Mouse (Mus musculus): ENCODE data around the gene Inhbc. TPM values are rescaled to one million over a fixed set of nuclear protein-coding genes. Genes with fewer than 3 reads are reported as not detected.

Gene Inhbc
- polyA plus RNA-seq, 1 experiment from 2014 or later = not detected

DNA sequence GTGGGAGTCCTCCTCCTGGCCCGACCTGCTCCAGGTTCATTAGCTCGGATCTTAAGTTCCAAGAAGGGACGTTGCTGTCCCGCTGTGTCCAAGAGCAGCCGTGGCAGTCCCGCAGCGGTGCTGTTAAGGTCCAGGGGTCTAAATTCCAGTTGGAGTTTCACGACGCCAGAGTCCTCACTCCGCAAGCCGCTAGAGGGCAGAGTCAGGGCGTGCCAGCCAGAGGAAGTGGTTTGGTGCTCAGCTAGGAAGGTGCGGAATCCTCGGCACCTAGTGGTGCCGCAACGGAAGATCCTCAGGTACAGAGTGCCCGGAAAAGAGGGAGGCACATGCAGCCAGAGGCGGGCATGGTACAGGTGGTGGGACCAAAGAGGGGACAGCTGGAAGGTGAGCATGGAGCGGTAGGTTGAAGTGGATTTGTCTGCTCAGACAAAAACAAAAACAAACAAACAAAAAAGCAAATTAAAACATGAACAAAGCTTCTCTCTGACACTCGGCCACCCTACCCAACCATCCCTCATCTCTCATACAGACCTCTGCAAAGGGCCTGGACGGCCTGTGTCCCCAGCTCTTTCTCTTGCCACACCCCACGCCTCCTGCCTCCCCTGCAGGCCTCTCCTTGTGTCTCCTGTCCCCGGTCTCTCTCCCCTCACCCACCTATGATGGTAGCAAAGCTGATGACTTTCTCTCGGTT lies 19.5 kb downstream of the Inhbc start:
- Histone ChIP-seq H3K4me1 (replicated peaks) (peaks cover 8% of the 10 kb centered on the region; the same call in 1 of the 2 replicates), H3K4me3 (no peak overlapping the region), H3K4me2 (peak overlapping the region; percentile 50), H3K27ac (replicated peaks) (no peak overlapping the region), H3K36me3 (no peaks in the 10 kb centered on the region), H3K9me3 (no peaks in the 10 kb centered on the region), H3K27me3 (0 out of 2 replicates have a peak, but pooled peaks cover 3% of the 10 kb centered on the region), H3K9ac (no peak overlapping the region)
- ATAC-seq (ENCODE audit: low FRiP score, low read depth) = peak; percentile 72
- 15% methylated on average over 24 of the region's 24 CpGs for WGBS

DNA sequence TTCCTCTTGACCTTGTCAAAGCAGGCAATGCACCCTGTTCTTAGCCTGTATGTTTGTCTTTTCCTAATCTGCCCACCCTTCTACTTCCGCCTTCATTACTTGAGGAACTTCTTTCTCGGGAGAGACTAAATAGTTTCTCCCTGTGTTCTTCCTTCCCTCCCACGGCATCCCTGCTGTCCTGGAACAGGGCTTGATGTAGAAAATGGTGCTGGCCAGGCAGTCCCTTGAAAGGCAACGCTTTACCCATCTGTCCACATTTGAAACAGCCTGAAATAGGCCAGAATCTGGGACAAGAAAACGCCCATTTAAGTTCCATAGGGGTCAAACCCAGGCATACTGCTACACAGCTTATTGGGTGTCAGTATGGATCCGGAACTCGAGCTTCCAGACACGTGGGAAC lies 20.4 kb downstream of the Inhbc start:
- Histone ChIP-seq H3K4me3 (no peak overlapping the region), H3K36me3 (no peaks in the 10 kb centered on the region), H3K9me3 (no peaks in the 10 kb centered on the region), H3K27ac (replicated peaks) (no peak overlapping the region), H3K4me2 (no peak overlapping the region), H3K27me3 (0 out of 2 replicates have a peak, but pooled peaks cover 3% of the 10 kb centered on the region), H3K4me1 (replicated peaks) (peaks cover 8% of the 10 kb centered on the region; the same call in 1 of the 2 replicates), H3K9ac (no peak overlapping the region)
- 76% methylated on average over 8 of the region's 8 CpGs for WGBS
- no peak for ATAC-seq (ENCODE audit: low FRiP score, low read depth)

DNA sequence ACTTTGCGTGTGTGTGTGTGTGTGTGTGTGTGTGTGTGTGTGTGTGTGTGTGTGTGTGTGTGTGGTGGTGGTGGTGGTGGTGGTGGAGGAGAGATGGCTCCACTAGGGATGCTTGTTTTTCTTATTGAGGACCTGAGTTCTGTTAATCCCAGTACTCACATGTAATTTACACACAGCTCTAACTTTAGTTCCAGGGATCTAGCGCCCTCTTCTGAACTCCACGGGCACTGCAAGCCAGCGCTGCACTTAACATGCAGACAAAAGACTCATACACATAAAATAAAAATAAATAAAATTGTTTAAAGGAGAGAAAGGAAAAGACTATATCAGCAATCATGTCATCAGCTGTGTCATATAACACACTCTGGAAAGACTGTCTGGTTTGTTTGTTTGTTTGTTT lies 21.3 kb downstream of the Inhbc start:
- 63% methylated on average over 4 of the region's 4 CpGs for WGBS
- H3K4me1 ChIP-seq (replicated peaks) = peaks cover 8% of the 10 kb centered on the region; the same call in 1 of the 2 replicates
- 0 out of 2 replicates have a peak, but pooled peaks cover 2% of the 10 kb centered on the region for H3K27me3 ChIP-seq
- no peak overlapping the region for H3K4me3 ChIP-seq
- H3K9ac ChIP-seq = no peak overlapping the region
- no peak for ATAC-seq (ENCODE audit: low FRiP score, low read depth)
- no peaks in the 10 kb centered on the region for H3K9me3 ChIP-seq
- no peak overlapping the region for H3K27ac ChIP-seq (replicated peaks)
- no peaks in the 10 kb centered on the region for H3K36me3 ChIP-seq
- no peak overlapping the region for H3K4me2 ChIP-seq

DNA sequence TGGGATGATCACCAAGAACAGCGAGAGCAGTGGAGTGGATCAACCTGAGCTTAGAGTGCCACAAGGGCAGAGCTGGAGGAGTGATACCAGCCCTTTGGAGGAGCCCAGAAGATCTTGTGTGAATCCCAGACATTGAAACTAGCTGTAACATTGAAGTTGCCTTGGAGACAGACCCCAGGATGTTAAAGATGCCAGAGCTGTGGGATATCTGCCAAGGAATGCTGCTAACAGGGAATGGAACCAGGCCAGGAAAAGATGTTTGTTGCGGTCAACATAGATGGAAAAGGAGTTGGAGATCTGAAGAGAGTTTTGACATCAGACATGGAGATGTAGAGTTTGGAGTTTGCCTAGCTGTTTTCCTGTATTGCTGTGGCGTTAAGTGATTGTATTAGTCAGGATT lies 24.1 kb downstream of the Inhbc start:
- H3K4me2 ChIP-seq = no peak overlapping the region
- no peak for ATAC-seq (ENCODE audit: low FRiP score, low read depth)
- no peak overlapping the region for H3K27ac ChIP-seq (replicated peaks)
- H3K4me1 ChIP-seq (replicated peaks) = peaks cover 21% of the 10 kb centered on the region
- no peaks in the 10 kb centered on the region for H3K36me3 ChIP-seq
- no peaks in the 10 kb centered on the region for H3K9me3 ChIP-seq
- no peak overlapping the region for H3K9ac ChIP-seq
- peaks cover 14% of the 10 kb centered on the region; the same call in 1 of the 2 replicates for H3K27me3 ChIP-seq
- 82% methylated on average over 3 of the region's 3 CpGs for WGBS
- H3K4me3 ChIP-seq = no peak overlapping the region

DNA sequence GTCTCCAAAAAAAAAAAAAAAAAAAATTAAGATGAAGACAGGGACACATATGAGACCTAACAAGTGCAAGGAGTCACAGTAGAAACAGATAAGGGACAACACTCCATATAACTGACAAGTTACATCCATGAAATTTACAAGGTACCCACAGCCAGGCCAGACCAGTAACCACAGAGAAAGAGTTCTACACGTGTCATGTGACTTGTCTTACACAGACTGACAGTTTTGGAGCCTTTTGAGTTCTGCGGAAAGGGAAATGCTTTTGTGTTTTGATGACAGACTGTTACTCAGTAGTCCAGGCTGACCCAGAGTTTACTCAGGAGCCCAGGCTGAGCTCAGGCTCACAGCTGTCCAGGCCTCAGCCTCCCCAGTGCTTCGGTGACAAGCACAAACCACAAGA lies 27.2 kb downstream of the Inhbc start:
- Histone ChIP-seq H3K9ac (no peak overlapping the region), H3K27ac (replicated peaks) (no peak overlapping the region), H3K4me2 (no peak overlapping the region), H3K4me1 (replicated peaks) (peaks cover 34% of the 10 kb centered on the region), H3K36me3 (no peaks in the 10 kb centered on the region), H3K4me3 (no peak overlapping the region), H3K9me3 (no peaks in the 10 kb centered on the region), H3K27me3 (peaks cover 32% of the 10 kb centered on the region)
- WGBS = 72% methylated on average over 3 of the region's 3 CpGs
- no peak for ATAC-seq (ENCODE audit: low FRiP score, low read depth)

DNA sequence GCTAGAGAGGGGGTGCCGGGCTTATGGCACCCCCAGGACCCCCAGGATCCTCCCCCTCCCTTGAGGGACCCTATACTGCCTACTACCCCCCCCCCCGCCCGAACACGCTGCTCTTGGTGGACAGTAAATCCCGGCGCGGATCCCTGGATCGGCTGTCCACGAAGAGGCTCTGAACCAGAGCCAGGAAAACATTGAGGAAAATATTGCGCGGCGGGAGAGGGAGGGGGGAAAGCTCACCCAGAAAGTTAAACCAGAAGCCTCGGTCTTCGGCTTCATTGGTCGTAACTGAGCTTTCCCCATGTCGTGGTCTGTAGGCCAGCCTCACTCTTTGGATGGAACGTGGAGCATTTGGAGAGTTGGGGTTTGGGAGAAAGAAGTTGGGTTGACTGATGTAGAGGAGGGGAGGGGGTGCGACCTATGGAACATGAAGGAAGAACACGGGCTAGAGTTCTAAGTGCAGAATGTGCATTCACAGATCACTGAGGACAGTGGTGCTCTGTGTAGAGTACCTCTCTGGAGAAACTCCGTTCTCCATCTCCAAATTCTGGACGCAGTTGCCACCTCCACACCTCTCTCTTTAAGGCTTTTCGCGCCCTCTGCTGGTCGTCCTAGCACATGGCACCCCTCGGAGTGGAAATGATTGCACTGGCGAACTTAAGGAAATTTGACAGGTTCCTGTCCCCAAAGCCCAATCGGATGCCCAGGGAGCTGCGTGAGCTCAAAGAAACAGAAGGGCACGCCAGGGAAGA lies 28.2 kb downstream of the Inhbc start, which contains the start of gene Gli1:
TSS of gene Gli1 (minus strand) at position 84 of the 749 bp plus-strand sequence.
- no peaks in the 10 kb centered on the region for H3K9me3 ChIP-seq
- H3K4me3 ChIP-seq = peak within 1 kb of the TSS; percentile 36
- peaks cover 36% of the 10 kb centered on the region for H3K27me3 ChIP-seq
- H3K36me3 ChIP-seq = no peaks in the 10 kb centered on the region
- H3K9ac ChIP-seq = no peak within 1 kb of the TSS
- H3K4me2 ChIP-seq = peak within 1 kb of the TSS; percentile 66
- under 1% methylated on average over 28 of the region's 29 CpGs for WGBS
- H3K27ac ChIP-seq (replicated peaks) = no peak within 1 kb of the TSS
- 0 out of 2 replicates have a peak, but pooled peaks have one; percentile 32 for ATAC-seq (ENCODE audit: low FRiP score, low read depth)
- peaks cover 34% of the 10 kb centered on the region for H3K4me1 ChIP-seq (replicated peaks)

DNA sequence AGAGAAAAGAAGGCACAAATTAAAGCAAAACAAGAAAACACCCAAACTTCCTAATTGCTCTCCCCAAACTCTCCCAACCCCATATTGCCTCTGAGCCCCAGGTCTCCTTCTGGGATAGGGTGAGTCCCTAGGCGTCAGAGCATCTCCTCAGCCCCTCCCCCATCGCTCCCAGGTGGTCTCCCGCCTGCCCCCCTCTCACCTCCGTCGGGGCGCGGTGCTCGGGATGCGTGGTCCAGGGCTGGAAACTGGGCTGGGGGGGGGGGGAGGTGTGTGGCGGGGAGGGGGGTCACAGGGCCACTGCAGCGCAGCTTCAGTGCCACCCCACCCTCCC lies 28.9 kb downstream of the Inhbc start:
- H3K4me1 ChIP-seq (replicated peaks) = peaks cover 34% of the 10 kb centered on the region
- peaks cover 38% of the 10 kb centered on the region for H3K27me3 ChIP-seq
- peak overlapping the region; percentile 36 for H3K4me3 ChIP-seq
- no peak overlapping the region for H3K27ac ChIP-seq (replicated peaks)
- WGBS = 0% methylated on average over 9 of the region's 11 CpGs
- no peak overlapping the region for H3K9ac ChIP-seq
- H3K9me3 ChIP-seq = no peaks in the 10 kb centered on the region
- H3K4me2 ChIP-seq = peak overlapping the region; percentile 66
- no peaks in the 10 kb centered on the region for H3K36me3 ChIP-seq
- ATAC-seq (ENCODE audit: low FRiP score, low read depth) = no peak

DNA sequence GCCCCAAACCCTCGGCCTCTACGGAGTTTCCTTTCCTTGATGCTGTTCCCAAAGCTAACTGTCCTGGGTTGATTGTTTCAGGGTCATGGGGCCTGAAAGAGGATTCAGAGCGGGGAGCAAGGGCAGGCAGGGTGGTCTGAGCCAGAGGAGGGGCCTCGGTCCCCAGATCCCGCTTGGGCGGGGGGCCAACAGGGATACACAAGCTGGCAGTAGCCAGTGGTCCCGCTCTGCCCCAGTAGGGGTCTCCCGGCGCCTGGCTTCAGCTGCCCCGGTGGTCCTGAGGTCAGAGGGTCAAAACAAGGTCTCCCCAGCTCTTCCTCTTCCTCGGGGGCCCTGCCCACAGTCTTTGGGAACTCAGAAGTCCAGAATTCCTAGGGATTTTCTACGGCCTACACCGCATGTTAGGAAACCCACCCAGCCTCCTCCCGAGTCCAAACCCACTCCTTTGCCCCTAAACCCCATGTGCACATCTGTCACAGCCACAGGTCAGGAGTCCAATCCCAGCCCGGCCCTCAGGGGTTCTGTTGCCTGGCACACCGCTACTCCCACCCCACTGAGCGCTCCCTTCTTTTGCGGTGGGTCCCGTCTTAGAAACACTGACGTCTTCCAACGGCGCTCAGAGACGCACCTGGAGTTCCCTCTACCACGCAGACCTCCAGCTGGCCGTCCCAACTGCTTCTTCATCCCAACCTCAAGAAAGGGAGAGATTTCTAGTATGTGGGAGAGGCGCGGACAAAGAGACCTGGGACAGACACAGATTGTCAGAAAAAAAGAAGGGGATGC lies 29.5 kb downstream of the Inhbc start:
- H3K4me2 ChIP-seq = peak overlapping the region; percentile 66
- H3K36me3 ChIP-seq = no peaks in the 10 kb centered on the region
- H3K27ac ChIP-seq (replicated peaks) = 0 out of 2 replicates have a peak overlapping the region, but pooled peaks have one; percentile 28
- no peak overlapping the region for H3K9ac ChIP-seq
- WGBS = under 1% methylated on average over 27 of the region's 27 CpGs
- H3K4me1 ChIP-seq (replicated peaks) = peaks cover 34% of the 10 kb centered on the region
- peaks cover 38% of the 10 kb centered on the region for H3K27me3 ChIP-seq
- ATAC-seq (ENCODE audit: low FRiP score, low read depth) = no peak
- H3K4me3 ChIP-seq = peak overlapping the region; percentile 36
- H3K9me3 ChIP-seq = no peaks in the 10 kb centered on the region

DNA sequence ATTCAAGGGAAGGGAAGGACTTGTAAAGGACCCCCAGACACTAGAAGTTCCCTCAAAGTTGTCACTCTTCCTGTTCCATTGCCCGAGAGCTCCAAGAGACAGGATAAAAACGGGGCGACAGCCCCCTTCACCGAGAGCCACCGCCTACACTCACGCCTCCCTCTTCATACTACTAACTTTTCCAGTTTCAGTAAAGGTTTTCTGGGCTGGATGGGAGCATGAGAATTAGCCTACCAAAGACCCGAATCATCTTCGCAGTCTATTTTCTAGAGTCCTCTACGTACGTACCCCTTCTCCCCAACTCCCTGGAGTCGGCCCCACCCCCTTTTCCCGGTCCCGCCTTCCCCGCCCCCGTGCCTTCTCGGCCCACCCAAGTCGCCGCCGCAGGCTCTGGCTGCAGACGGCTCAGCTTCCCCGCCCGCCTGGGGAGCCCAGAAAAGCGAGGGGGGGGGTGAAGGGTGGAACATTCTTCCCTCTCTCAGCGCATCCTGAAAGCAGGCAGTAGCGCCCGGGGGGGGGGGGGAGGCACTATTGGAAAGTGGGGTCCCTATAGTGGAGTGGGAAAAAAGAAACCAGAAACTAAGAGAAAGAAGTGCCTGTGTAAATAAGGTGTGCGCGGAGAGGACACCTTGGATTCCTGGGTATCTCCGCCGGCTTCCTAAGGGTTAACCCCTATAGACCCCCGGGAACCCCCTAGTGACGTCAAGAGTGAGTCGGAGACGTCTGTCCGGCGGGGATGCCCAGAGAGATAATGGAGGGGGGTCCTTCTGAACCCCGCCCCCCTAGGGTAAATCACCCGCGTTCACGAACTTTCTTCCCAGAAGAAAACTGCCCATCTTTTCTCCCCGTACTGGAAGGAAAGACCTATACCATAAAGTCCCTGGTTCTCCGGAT lies 30.3 kb downstream of the Inhbc start:
- Histone ChIP-seq H3K4me2 (peak overlapping the region; percentile 66), H3K4me1 (replicated peaks) (peaks cover 34% of the 10 kb centered on the region), H3K4me3 (peak overlapping the region; percentile 36), H3K27me3 (peaks cover 38% of the 10 kb centered on the region), H3K9me3 (no peaks in the 10 kb centered on the region), H3K27ac (replicated peaks) (peak overlapping the region; percentile 66), H3K9ac (no peak overlapping the region), H3K36me3 (no peaks in the 10 kb centered on the region)
- ATAC-seq (ENCODE audit: low FRiP score, low read depth) = no peak
- under 1% methylated on average over 40 of the region's 42 CpGs for WGBS

DNA sequence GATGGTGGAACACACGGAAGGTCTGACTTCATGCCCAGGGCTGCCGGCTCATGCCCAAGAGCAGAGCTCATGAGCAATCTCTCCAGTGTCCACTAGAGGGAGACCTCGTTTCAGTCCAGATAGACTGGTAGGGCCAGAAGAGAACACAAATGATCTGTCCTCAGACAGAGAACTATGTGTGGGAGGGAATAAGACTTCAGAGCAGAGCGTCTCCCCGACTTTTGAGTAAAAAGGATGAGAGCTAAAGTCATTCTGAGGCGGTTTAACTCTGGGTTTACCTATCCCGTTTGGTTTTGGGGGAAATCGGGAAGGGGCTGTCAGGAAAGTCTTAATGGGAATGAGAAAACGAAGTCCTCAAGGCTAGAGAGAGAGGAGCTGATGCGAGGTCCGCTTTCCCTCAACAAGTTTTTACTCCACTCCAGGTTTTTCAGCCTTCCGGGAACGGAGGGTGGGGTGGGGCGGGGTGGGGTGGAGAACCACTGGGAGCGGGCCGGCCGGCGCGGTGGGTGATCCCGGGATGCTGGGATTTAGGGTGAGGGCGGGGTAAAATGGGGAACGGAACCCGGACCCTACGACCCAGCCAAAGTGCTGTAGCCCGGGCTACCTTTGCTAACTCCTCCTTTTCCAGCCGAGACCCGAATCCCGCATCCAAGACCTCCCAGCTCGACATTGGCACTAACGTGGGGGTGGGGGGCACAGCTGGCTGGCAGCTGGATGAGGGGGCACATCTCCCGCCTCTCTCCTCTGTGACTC lies 31.1 kb downstream of the Inhbc start:
- no peaks in the 10 kb centered on the region for H3K9me3 ChIP-seq
- no peak overlapping the region for H3K9ac ChIP-seq
- ATAC-seq (ENCODE audit: low FRiP score, low read depth) = peak; percentile 83
- WGBS = under 1% methylated on average over 31 of the region's 31 CpGs
- peak overlapping the region; percentile 36 for H3K4me3 ChIP-seq
- peaks cover 34% of the 10 kb centered on the region for H3K4me1 ChIP-seq (replicated peaks)
- no peaks in the 10 kb centered on the region for H3K36me3 ChIP-seq
- peak overlapping the region; percentile 66 for H3K4me2 ChIP-seq
- peaks cover 38% of the 10 kb centered on the region for H3K27me3 ChIP-seq
- peak overlapping the region; percentile 66 for H3K27ac ChIP-seq (replicated peaks)
